Mouse (Mus musculus): ENCODE measurements at regions not wholly inside any gene's neighbourhood (a gene's known extent, or its start where the extent isn't known, plus 50 kb on each side); places are given as distances from the start of the nearest gene placed in this dataset.

DNA sequence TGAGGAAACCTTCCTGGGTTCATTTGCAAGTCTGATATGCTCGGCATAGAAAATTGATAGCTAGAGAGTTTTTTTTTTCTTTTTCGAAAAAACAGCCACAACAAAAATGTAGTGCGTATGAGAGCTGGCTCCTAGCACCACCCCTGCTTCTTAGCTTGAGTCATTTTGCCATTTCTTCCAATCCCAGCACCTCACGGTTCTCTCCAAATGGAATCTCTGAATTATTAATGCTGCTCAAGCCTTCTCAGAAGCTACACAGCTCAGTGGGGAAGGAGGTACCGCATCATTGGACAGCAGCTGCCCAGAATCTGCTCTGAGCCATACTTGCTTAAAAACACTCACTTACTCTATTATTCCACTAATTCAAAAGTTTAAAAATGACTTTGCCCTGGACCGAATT lies 393.6 kb downstream of the Plekhb2 start:
- Histone ChIP-seq H3K27ac (replicated peaks) (peak overlapping the region; percentile 56), H3K4me2 (peak overlapping the region; percentile 26), H3K4me3 (replicated peaks) (no peak overlapping the region), H3K9me3 (replicated peaks) (no peaks in the 10 kb centered on the region), H3K9ac (replicated peaks) (no peak overlapping the region), H3K27me3 (replicated peaks) (no peaks in the 10 kb centered on the region), H3K36me3 (no peaks in the 10 kb centered on the region), H3K4me1 (peaks cover 23% of the 10 kb centered on the region)
- peak; percentile 61; the same call in 1 of the 2 replicates for ATAC-seq (ENCODE audit: low FRiP score)
- WGBS, result 26% methylated on average over 6 of the region's 6 CpGs

DNA sequence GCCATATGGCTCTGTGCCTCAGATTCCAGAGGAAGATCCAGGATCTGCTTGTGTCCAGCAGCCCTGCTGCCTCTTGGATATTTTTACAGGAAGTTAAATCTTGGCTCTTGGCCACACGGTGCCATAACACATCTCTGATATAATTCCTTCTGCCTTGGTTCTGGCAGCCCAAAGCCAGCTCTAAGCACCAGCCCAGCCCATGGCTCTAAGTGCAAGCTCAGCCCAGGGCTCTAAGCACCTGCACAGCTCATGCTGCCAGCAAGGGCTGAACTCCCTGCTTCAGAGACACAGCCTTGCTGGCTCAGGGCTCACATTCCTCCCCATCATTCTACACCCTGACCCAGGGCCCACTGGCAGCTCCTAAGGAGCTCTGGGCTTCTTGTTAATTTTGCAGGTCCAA lies 415.3 kb downstream of the Plekhb2 start:
- no peaks in the 10 kb centered on the region for H3K9me3 ChIP-seq (replicated peaks)
- H3K4me2 ChIP-seq, result no peak overlapping the region
- H3K27me3 ChIP-seq (replicated peaks), result no peaks in the 10 kb centered on the region
- H3K9ac ChIP-seq (replicated peaks), result no peak overlapping the region
- no peak overlapping the region for H3K27ac ChIP-seq (replicated peaks)
- H3K36me3 ChIP-seq, result no peaks in the 10 kb centered on the region
- WGBS, result 71% methylated on average over 1 of the region's 1 CpGs
- no peak overlapping the region for H3K4me3 ChIP-seq (replicated peaks)
- ATAC-seq (ENCODE audit: low FRiP score), result no peak
- no peaks in the 10 kb centered on the region for H3K4me1 ChIP-seq

DNA sequence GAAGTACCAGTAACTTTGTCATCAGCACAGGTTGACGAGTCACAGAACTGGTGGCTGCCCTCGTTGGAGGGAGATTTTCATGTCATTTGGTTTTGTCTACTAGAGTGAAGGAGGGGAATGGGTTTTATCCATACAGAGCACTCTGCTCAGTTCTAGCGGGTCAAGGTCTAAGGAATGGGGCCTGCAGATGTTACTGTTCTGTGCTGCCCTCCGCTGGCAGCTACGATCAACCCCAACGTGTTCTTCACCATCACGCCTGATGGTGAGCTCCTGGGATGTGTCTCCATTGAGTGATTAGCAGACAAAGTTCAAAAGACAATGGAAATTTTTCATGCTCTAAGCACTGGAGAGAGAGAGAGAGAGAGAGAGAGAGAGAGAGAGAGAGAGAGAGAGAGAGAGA lies 416.9 kb downstream of the Plekhb2 start:
- Histone ChIP-seq H3K4me1 (no peaks in the 10 kb centered on the region), H3K36me3 (no peaks in the 10 kb centered on the region), H3K9ac (replicated peaks) (no peak overlapping the region), H3K9me3 (replicated peaks) (no peaks in the 10 kb centered on the region), H3K27ac (replicated peaks) (no peak overlapping the region), H3K4me2 (no peak overlapping the region), H3K27me3 (replicated peaks) (no peaks in the 10 kb centered on the region), H3K4me3 (replicated peaks) (no peak overlapping the region)
- ATAC-seq (ENCODE audit: low FRiP score), result no peak
- WGBS, result 61% methylated on average over 7 of the region's 7 CpGs

DNA sequence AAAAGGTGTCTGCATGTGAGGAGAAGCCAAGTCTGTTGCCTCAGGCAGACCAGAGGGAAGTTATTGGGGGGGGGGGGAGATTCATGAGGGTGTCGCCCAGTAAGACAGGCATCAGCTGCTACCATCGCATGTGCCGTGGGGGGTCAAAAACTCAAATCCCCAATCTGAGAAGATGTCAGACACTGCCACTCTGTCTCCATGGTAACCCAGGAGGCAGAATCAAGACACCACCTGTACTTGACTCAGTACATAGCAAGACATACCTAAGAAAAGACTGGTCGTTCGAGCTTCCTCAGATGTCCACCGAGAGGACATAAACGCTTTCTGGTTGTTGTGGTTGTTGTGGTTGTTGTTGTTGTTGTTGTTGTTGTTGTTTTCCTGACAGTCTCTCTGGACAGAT lies 418.1 kb downstream of the Plekhb2 start:
- H3K27ac ChIP-seq (replicated peaks), result no peak overlapping the region
- H3K9me3 ChIP-seq (replicated peaks), result no peaks in the 10 kb centered on the region
- no peaks in the 10 kb centered on the region for H3K4me1 ChIP-seq
- no peak overlapping the region for H3K9ac ChIP-seq (replicated peaks)
- no peak for ATAC-seq (ENCODE audit: low FRiP score)
- H3K4me2 ChIP-seq, result no peak overlapping the region
- H3K4me3 ChIP-seq (replicated peaks), result no peak overlapping the region
- no peaks in the 10 kb centered on the region for H3K27me3 ChIP-seq (replicated peaks)
- H3K36me3 ChIP-seq, result no peaks in the 10 kb centered on the region
- WGBS, result 74% methylated on average over 7 of the region's 7 CpGs

DNA sequence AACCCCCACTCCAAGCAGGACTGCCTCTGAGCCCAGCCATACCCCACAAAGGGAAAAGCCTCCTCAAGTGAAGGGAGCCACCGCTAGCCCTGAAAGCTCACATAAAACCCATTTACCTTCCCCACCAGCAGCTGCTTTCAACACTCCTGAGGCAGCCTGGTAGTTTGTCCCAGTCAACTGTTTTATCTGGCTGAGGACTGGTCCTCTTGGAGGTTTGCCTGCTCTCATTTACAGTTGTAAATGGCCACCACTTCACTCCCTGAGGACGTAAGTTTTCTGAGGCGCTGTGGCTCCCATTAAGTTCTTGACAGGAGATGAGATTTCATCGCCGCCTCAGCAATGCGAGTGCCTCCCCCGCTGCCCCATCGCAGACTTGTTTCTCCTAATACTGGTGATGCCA lies 425.2 kb downstream of the Plekhb2 start:
- Histone ChIP-seq H3K36me3 (no peaks in the 10 kb centered on the region), H3K9ac (replicated peaks) (no peak overlapping the region), H3K4me1 (no peaks in the 10 kb centered on the region), H3K4me2 (no peak overlapping the region), H3K27ac (replicated peaks) (no peak overlapping the region), H3K9me3 (replicated peaks) (no peaks in the 10 kb centered on the region), H3K4me3 (replicated peaks) (no peak overlapping the region), H3K27me3 (replicated peaks) (no peaks in the 10 kb centered on the region)
- WGBS, result 92% methylated on average over 8 of the region's 8 CpGs
- ATAC-seq (ENCODE audit: low FRiP score), result no peak
